Mouse (Mus musculus) limb, embryonic 14.5 days (tissue): ENCODE measurements around the gene Map9. TPM values are rescaled to one million over a fixed set of nuclear protein-coding genes. Genes with fewer than 3 reads are reported as not detected.
A peak's percentile ranks its signal among the peaks of the same experiment; 100 is the strongest.
"Not testable (repeated sequence)": the region's sequence is repeated elsewhere in the genome, so short reads cannot be mapped to it uniquely, and the experiment has no call there.

Experiments
- ATAC-seq: fragments of 200-750 bp; cut with Nextera tagmentation; 2 replicates; pipeline ENCODE4 v1.8.0; 2017; ENCODE audit warnings: low read depth, moderate number of reproducible peaks, moderate TSS enrichment; ENCODE audit not compliant: low FRiP score
- DNase-seq: peaks from one replicate; pipeline ENCODE4 v3.0.0-alpha.2; 2015; ENCODE audit warnings: low spot score
- H3K27ac ChIP-seq: fragments of 300-500 bp; sonication (generic); replicated peaks from 2 replicates; pipeline ENCODE4 v1.5.1; 2014; ENCODE audit warnings: low read depth, mild to moderate bottlenecking, low read length, moderate library complexity, mixed read lengths
- H3K27me3 ChIP-seq: fragments of 300-500 bp; sonication (generic); 2 replicates; pipeline ENCODE4 v1.6.1; 2014; ENCODE audit warnings: low read length, mixed read lengths; ENCODE audit not compliant: control insufficient read depth, insufficient read depth
- H3K36me3 ChIP-seq: fragments of 300-500 bp; sonication (generic); 2 replicates; pipeline ENCODE4 v1.6.1; 2014; ENCODE audit warnings: mild to moderate bottlenecking, low read length, moderate library complexity, mixed read lengths; ENCODE audit not compliant: control insufficient read depth, insufficient read depth
- H3K4me1 ChIP-seq: fragments of 300-500 bp; sonication (generic); 2 replicates; pipeline ENCODE4 v1.6.1; 2014; ENCODE audit warnings: antibody characterized with exemption, low read length, mixed read lengths; ENCODE audit not compliant: control insufficient read depth, insufficient read depth
- H3K4me2 ChIP-seq: fragments of 300-500 bp; sonication (generic); replicated peaks from 2 replicates; pipeline ENCODE4 v1.6.1; 2014; ENCODE audit warnings: low read depth, mild to moderate bottlenecking, low read length, moderate library complexity; ENCODE audit not compliant: severe bottlenecking
- H3K4me3 ChIP-seq: fragments of 300-500 bp; sonication (generic); replicated peaks from 2 replicates; pipeline ENCODE4 v1.5.1; 2014; ENCODE audit warnings: low read length
- H3K9ac ChIP-seq: fragments of 300-500 bp; sonication (generic); 2 replicates; pipeline ENCODE4 v1.6.1; 2014; ENCODE audit warnings: mild to moderate bottlenecking, low read depth, low read length, moderate library complexity; ENCODE audit not compliant: severe bottlenecking
- H3K9me3 ChIP-seq: fragments of 300-500 bp; sonication (generic); 2 replicates; pipeline ENCODE4 v1.6.1; 2016; ENCODE audit warnings: low read length; ENCODE audit not compliant: control insufficient read depth
- POLR2A ChIP-seq: fragments of 200-500 bp; IDR thresholded peaks from 2 replicates; pipeline ENCODE4 v1.8.0; 2012; ENCODE audit warnings: inconsistent platforms, mild to moderate bottlenecking, moderate library complexity, borderline replicate concordance; ENCODE audit not compliant: insufficient read depth, insufficient read length; ENCODE audit errors: extremely low read depth
- WGBS: fragments of 180-500 bp; shearing (Covaris S2); extraction: QIAGEN DNeasy Blood & Tissue Kit; methylation state at CpG from one replicate; pipeline ENCODE4 v1.1.7; 2014; 5-methylcytosine and 5-hydroxymethylcytosine counted together
- polyA plus RNA-seq, 2 experiments: library from polyadenylated mRNA; depleted of rRNA in 1 of 2; stranded (reverse) in 1 of 2; unstranded in 1 of 2; fragments of >200 nt; fragmentation: Nextera tagmentation in 1 of 2; extraction: Ambion mirVana in 1 of 2; gene quantifications; 2 replicates each; pipeline versions ENCODE4 v1.2.1 to v1.2.3; 2012 to 2014

The Map9 gene
- polyA plus RNA-seq, 2 experiments, result 3.2 to 9.1 TPM

DNA sequence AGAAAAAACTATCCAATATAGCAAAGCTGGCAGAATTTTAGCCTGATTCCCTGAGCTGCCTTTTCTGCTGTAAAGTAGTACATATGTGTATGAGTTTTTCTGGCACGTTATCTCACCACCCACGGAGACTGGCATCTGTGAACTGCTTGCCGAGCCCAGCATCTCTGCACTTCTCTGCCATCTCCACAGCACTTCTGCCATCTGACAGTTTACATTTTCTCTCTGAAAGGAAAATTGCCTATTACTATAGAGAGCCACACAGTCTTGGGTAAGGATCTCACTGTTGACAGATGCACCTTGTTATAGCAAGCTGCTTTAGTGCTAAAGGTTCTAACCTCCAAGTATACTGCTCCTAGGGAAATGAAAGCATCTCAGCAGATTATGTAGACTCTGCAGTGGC lies 48.5 kb downstream of the Map9 start:
- H3K9me3 ChIP-seq, result no peaks in the 10 kb centered on the region
- DNase-seq (no peak), ATAC-seq (no peak)
- no peaks in the 10 kb centered on the region for H3K36me3 ChIP-seq
- H3K4me2 ChIP-seq, result no peak overlapping the region
- H3K4me3 ChIP-seq, result no peak overlapping the region
- TF ChIP-seq POLR2A, result no peak
- H3K4me1 ChIP-seq, result no peaks in the 10 kb centered on the region
- no peak overlapping the region for H3K9ac ChIP-seq
- WGBS, result 85% methylated on average over 3 of the region's 3 CpGs
- H3K27ac ChIP-seq, result no peak overlapping the region
- no peaks in the 10 kb centered on the region for H3K27me3 ChIP-seq

DNA sequence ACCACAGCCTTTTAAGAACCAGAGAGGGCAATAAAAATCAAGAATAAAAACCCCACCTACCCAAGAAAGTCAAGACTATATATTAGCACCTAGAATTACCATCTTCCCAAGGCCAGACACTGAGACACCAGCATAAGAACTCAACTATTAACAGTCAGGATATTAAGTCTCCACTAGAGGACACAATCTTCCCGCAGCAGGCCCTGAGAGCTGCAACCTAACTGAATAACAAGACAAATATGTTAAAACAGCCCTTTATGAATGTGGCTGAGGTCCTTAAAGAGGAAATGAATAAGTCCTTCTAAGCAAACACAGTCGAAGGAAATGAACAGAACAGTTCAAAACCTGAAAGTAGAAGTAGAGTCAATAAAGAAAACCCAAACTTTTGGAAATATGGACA lies 49.6 kb downstream of the Map9 start:
- no peak overlapping the region for H3K27ac ChIP-seq
- H3K36me3 ChIP-seq, result no peaks in the 10 kb centered on the region
- 52% methylated on average over 2 of the region's 2 CpGs for WGBS
- no peak overlapping the region for H3K4me2 ChIP-seq
- ATAC-seq, result no peak
- DNase-seq, result no peak
- H3K4me1 ChIP-seq, result no peaks in the 10 kb centered on the region
- H3K9me3 ChIP-seq, result no peaks in the 10 kb centered on the region
- no peak overlapping the region for H3K9ac ChIP-seq
- no peak overlapping the region for H3K4me3 ChIP-seq
- TF ChIP-seq POLR2A, result no peak
- H3K27me3 ChIP-seq, result no peaks in the 10 kb centered on the region

DNA sequence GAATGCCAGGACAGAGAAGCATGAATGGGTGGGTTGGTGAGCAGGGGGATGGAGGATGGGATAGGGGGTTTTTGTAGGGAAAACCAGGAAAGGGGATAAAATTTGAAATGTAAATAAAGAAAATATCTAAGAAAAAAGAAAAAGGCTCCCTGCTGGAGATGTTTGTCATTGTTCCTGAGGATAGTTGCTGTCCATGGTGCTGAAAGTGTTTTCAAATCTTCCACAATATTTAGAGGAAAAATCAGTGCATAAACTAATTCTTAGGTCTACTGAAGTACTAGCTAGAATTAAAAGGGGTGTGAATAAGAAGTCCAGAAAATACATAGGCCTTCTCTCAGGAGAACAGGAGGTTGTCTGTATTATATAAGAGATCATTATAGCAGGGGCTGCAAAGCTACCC lies 54.6 kb downstream of the Map9 start:
- ATAC-seq (no peak), DNase-seq (peak; percentile 62)
- no peaks in the 10 kb centered on the region for H3K27me3 ChIP-seq
- no peaks in the 10 kb centered on the region for H3K4me1 ChIP-seq
- H3K36me3 ChIP-seq, result no peaks in the 10 kb centered on the region
- H3K9ac ChIP-seq, result no peak overlapping the region
- H3K4me3 ChIP-seq, result no peak overlapping the region
- no peaks in the 10 kb centered on the region for H3K9me3 ChIP-seq
- H3K4me2 ChIP-seq, result no peak overlapping the region
- H3K27ac ChIP-seq, result no peak overlapping the region
- no peak for TF ChIP-seq POLR2A

DNA sequence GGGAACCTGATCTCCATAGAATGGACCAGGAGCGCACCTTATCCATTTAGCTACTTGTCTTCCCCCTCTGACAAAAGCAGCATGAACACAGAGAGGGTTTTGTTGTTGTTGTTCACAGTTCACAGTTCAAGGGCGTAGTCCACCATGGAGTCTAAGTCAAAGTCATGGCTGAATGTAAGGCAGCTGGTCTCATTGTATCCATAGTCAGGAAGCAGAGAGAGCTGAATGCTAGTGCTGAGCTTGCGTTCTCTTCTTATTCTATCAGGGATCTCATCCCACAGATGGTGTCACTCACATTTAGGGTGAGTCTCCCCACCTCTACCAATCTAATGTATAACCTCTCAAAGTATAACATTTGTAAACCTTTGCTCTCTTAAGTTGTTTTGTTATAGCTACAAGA lies 60.1 kb downstream of the Map9 start:
- no peak for TF ChIP-seq POLR2A
- Histone ChIP-seq H3K9ac (no peak overlapping the region), H3K27me3 (no peaks in the 10 kb centered on the region), H3K4me2 (no peak overlapping the region), H3K9me3 (no peaks in the 10 kb centered on the region), H3K36me3 (no peaks in the 10 kb centered on the region), H3K4me3 (no peak overlapping the region), H3K27ac (no peak overlapping the region), H3K4me1 (no peaks in the 10 kb centered on the region)
- DNase-seq (no peak), ATAC-seq (no peak)
- 85% methylated on average over 3 of the region's 3 CpGs for WGBS

DNA sequence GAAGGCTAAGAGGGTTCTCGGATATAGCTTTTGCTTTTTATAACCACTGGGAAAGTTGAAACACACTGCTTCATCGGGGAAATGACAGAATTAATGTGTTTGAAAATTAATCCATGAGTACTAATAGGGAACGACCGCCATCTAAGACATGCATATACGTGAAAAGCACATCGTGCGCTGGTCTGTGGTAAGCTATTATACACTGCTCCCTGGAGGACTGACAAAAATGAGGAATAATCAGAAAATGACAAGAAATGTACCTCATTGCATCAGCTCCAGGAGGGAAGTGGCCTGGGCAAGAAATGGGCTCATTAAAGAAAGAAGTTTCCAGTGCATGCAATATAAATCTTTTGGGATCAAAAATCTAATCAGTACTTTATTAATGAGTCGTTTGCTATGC lies 77.5 kb downstream of the Map9 start:
- DNase-seq (no peak), ATAC-seq (no peak)
- 71% methylated on average over 8 of the region's 8 CpGs for WGBS
- no peak for TF ChIP-seq POLR2A
- Histone ChIP-seq H3K4me1 (no peaks in the 10 kb centered on the region), H3K9me3 (no peaks in the 10 kb centered on the region), H3K27ac (no peak overlapping the region), H3K27me3 (no peaks in the 10 kb centered on the region), H3K4me2 (no peak overlapping the region), H3K36me3 (no peaks in the 10 kb centered on the region), H3K9ac (no peak overlapping the region), H3K4me3 (no peak overlapping the region)

DNA sequence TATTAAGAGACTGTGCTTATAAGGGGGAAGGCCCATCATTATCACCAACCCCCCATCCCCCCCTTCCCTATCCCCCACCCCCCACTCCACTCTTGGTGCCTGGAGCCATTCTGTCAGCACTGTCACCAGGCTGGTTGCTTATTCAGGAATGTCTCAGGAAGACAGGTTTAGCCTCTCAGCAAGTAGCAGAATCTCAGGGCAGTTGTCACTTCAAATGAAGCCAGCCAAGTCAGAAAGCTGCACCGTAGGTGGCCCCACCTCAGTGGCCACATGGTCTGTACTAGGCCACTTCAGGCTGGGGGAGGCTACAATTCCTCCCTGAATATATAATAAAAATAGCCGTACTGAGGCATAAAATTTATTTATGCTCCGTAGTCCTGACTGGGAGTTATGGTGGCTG lies 83.1 kb downstream of the Map9 start:
- H3K27me3 ChIP-seq, result no peaks in the 10 kb centered on the region
- H3K4me2 ChIP-seq, result no peak overlapping the region
- H3K36me3 ChIP-seq, result no peaks in the 10 kb centered on the region

DNA sequence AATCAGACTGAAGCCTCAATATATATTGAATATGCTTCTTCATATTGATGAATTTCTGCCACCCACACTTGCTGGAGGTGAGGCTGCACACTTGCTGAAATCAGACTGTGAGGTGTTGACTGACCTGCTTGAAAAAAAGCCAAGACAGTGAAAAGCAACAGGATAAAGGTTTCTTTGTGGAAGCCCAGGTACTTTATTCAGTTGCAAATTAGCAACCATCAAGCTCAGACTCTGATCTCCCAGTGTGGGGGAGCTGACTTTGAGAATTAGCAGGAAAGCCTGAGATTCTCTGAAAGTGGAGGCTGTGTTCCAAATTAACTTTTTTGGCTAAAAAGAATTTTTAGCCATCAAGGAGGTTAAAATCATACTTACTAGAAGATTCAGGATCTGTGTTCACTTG lies 83.8 kb downstream of the Map9 start:
- H3K9me3 ChIP-seq, H3K4me3 ChIP-seq, H3K36me3 ChIP-seq, H3K27me3 ChIP-seq, H3K4me2 ChIP-seq, DNase-seq, ATAC-seq, H3K4me1 ChIP-seq, H3K27ac ChIP-seq, H3K9ac ChIP-seq: not testable (repeated sequence)

More for the DNA sequence above, 83.1 kb downstream of the Map9 start:
- no peak for TF ChIP-seq POLR2A
- Histone ChIP-seq H3K27ac (no peak overlapping the region), H3K9me3 (no peaks in the 10 kb centered on the region), H3K4me3 (no peak overlapping the region), H3K4me1 (no peaks in the 10 kb centered on the region), H3K9ac (no peak overlapping the region)
- WGBS, result 31% methylated on average over 3 of the region's 3 CpGs
- no peak for DNase-seq
- ATAC-seq, result no peak
